Mouse (Mus musculus) hindbrain, embryonic 11.5 days (tissue): ENCODE results near the gene Sycn. TPM values are rescaled to one million over a fixed set of nuclear protein-coding genes. Genes with fewer than 3 reads are reported as not detected.

Experiments used
- ATAC-seq: fragments of 200-750 bp; cut with Nextera tagmentation; 2 replicates; pipeline ENCODE4 v1.8.0; 2017; ENCODE audit warnings: mild to moderate bottlenecking, moderate TSS enrichment, moderate library complexity; ENCODE audit not compliant: low FRiP score
- DNase-seq: peaks from one replicate; pipeline ENCODE4 v3.0.0-alpha.2; 2015; ENCODE audit warnings: low spot score
- H3K27ac ChIP-seq: fragments of 300-500 bp; sonication (generic); 2 replicates; pipeline ENCODE4 v1.5.1; 2014; ENCODE audit warnings: mild to moderate bottlenecking, low read depth, low read length
- H3K27me3 ChIP-seq: fragments of 300-500 bp; sonication (generic); 2 replicates; pipeline ENCODE4 v1.6.1; 2014; ENCODE audit warnings: mild to moderate bottlenecking, low read length, moderate library complexity, mixed read lengths; ENCODE audit not compliant: control insufficient read depth, insufficient read depth
- H3K36me3 ChIP-seq: fragments of 300-500 bp; sonication (generic); 2 replicates; pipeline ENCODE4 v1.6.1; 2014; ENCODE audit warnings: mild to moderate bottlenecking, low read length, moderate library complexity, mixed read lengths; ENCODE audit not compliant: control insufficient read depth, insufficient read depth
- H3K4me1 ChIP-seq: fragments of 300-500 bp; sonication (generic); replicated peaks from 2 replicates; pipeline ENCODE4 v1.6.1; 2014; ENCODE audit warnings: low read length, mixed read lengths; ENCODE audit not compliant: control insufficient read depth, insufficient read depth
- H3K4me2 ChIP-seq: fragments of 300-500 bp; sonication (generic); replicated peaks from 2 replicates; pipeline ENCODE4 v1.6.1; 2014; ENCODE audit warnings: mild to moderate bottlenecking, low read depth, low read length
- H3K4me3 ChIP-seq: fragments of 300-500 bp; sonication (generic); 2 replicates; pipeline ENCODE4 v1.5.1; 2014; ENCODE audit warnings: low read depth, low read length
- H3K9ac ChIP-seq: fragments of 300-500 bp; sonication (generic); 2 replicates; pipeline ENCODE4 v1.6.1; 2014; ENCODE audit warnings: low read depth, low read length
- H3K9me3 ChIP-seq: fragments of 300-500 bp; sonication (generic); 2 replicates; pipeline ENCODE4 v1.6.1; 2016; ENCODE audit warnings: low read length; ENCODE audit not compliant: control insufficient read depth
- WGBS: fragments of 180-500 bp; shearing (Covaris S2); extraction: QIAGEN DNeasy Blood & Tissue Kit; methylation state at CpG from one replicate; pipeline ENCODE4 v1.1.7; 2014; 5-methylcytosine and 5-hydroxymethylcytosine counted together
- polyA plus RNA-seq: library from polyadenylated mRNA; unstranded; fragments of >200 nt; fragmentation: Nextera tagmentation; extraction: Ambion mirVana; gene quantifications from 2 replicates; pipeline ENCODE4 v1.2.1, GENCODE M21; 2014

Gene Sycn
- polyA plus RNA-seq, 1 experiment from 2014 or later, result not detected

DNA sequence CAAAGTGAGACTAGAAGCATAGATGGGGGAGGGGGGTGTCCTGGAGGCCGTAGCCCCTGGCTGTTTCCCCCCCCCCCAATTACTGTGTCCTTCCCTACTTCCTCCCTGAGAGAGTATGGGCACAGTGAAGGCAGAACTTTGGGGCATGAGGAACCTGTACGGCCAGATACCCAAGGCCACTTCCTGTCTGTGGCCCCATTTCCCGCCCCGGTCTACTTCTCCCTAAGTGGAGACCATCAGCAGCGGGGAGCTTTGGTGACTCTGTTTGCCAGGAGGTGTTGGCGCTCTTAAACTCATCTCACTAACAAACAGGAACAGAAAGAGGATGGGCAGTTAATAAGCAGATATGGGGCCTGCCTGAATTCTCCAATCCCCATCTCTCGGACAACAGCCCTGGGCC lies 6.9 kb downstream of the Sycn start:
- no peak overlapping the region for H3K4me2 ChIP-seq
- H3K9me3 ChIP-seq, result no peaks in the 10 kb centered on the region
- peaks cover 17% of the 10 kb centered on the region for H3K27me3 ChIP-seq
- H3K4me3 ChIP-seq, result no peak overlapping the region
- no peak overlapping the region for H3K9ac ChIP-seq
- no peaks in the 10 kb centered on the region for H3K36me3 ChIP-seq
- ATAC-seq (no peak), DNase-seq (no peak)
- H3K27ac ChIP-seq, result no peak overlapping the region
- no peaks in the 10 kb centered on the region for H3K4me1 ChIP-seq
- 71% methylated on average over 7 of the region's 7 CpGs for WGBS

DNA sequence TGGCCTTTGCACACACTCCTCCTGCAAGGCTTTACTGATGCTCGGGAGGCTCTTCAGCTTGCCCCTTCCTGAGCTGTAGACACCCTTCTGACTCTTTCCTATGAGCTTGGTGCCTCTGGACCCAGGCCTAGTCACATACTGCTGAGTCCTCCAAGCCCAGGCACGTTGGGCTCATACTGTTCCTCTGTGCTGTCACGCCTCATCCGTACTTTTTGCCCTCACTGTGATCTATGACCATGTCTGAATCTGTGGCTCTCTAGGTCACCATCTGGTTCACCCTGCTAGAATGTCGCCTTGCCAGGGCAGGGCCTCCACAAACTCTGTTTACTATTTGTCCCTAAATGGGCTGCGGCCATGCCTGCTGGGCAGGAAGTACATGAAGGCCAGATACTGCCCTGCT lies 12.4 kb downstream of the Sycn start:
- WGBS, result 91% methylated on average over 6 of the region's 6 CpGs
- ATAC-seq (no peak), DNase-seq (no peak)
- Histone ChIP-seq H3K4me1 (no peaks in the 10 kb centered on the region), H3K9ac (no peak overlapping the region), H3K36me3 (no peaks in the 10 kb centered on the region), H3K9me3 (no peaks in the 10 kb centered on the region), H3K27ac (no peak overlapping the region), H3K4me2 (no peak overlapping the region), H3K27me3 (no peaks in the 10 kb centered on the region), H3K4me3 (no peak overlapping the region)

DNA sequence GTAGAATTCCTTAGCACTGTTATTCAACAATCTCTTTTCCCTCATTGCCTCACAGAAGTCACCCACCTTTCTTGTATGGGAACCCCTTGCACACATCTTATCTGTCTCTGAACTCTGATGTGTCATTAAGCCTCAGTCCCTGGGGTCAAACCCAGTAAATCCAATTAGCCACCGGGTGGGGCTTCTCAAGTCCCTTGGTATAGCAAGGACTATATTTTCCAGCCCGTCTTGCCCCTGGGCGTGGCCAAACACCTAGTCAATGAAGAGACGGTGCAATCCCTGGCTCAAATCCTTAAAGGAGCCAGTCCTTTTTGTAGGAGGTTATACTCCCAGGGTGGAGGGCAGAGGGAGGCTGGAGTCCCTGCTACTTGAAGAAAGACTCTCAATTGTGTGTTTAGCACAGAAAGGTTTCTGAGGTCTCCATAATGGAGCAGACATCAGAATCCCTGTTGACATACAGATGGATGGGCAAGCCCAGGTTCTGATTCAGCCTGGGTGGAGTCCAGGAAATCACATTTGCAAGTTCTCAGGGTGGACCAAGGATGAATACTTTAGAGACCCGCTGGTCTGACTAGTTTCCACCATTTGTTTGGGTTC lies 15.4 kb downstream of the Sycn start:
- no peaks in the 10 kb centered on the region for H3K9me3 ChIP-seq
- H3K27ac ChIP-seq, result no peak overlapping the region
- no peak for ATAC-seq
- no peak overlapping the region for H3K9ac ChIP-seq
- no peak for DNase-seq
- WGBS, result 25% methylated on average over 5 of the region's 5 CpGs
- no peak overlapping the region for H3K4me3 ChIP-seq
- no peak overlapping the region for H3K4me2 ChIP-seq
- no peaks in the 10 kb centered on the region for H3K4me1 ChIP-seq
- H3K36me3 ChIP-seq, result peaks cover 3% of the 10 kb centered on the region; the same call in 1 of the 2 replicates
- no peaks in the 10 kb centered on the region for H3K27me3 ChIP-seq

DNA sequence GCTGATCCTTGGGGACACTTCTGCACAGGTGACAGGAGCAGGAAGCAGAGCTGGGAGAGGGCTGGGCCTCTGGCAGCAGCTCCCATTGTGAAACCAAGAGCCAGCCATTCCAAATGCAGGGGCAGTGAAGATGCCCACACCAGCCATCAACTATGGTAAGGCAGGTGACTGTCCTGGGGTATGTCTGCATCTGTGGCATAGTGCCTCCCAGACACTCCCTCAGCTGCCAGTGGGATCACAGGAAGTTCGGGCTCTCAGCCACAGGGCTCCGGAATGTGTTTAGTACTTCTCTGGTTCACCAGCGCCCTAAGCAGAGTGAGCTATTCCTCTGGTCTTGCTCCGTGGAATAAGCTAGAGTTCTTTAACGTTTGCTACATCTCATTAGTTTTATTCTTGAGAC lies 16.4 kb downstream of the Sycn start:
- no peak overlapping the region for H3K4me2 ChIP-seq
- H3K36me3 ChIP-seq, result peaks cover 3% of the 10 kb centered on the region; the same call in 1 of the 2 replicates
- 81% methylated on average over 5 of the region's 5 CpGs for WGBS
- no peaks in the 10 kb centered on the region for H3K9me3 ChIP-seq
- H3K27ac ChIP-seq, result no peak overlapping the region
- H3K4me3 ChIP-seq, result no peak overlapping the region
- H3K9ac ChIP-seq, result no peak overlapping the region
- DNase-seq (no peak), ATAC-seq (no peak)
- no peaks in the 10 kb centered on the region for H3K4me1 ChIP-seq
- no peaks in the 10 kb centered on the region for H3K27me3 ChIP-seq

DNA sequence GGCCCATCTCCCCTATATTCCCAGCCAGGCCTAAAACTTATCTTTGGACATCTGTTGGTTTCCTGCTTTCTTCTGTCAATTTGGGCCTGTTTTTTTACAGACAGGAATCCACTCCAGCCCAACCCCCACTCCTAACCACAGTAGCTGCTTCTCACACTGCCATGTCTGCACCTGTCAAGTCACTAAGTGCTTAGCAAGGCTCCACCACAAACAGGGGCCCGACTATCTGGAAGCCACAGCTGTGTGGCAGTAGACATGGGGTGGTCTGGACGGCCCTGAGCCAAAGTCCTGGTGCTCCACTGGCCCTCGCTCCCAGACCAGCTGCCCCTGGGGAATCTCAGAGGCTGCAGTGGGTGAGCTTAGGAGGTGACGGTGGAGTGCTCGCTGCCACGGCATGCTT lies 17.0 kb downstream of the Sycn start:
- Histone ChIP-seq H3K27ac (no peak overlapping the region), H3K9ac (no peak overlapping the region), H3K4me3 (no peak overlapping the region), H3K4me2 (no peak overlapping the region), H3K27me3 (no peaks in the 10 kb centered on the region), H3K9me3 (no peaks in the 10 kb centered on the region), H3K36me3 (peaks cover 3% of the 10 kb centered on the region; the same call in 1 of the 2 replicates), H3K4me1 (no peaks in the 10 kb centered on the region)
- ATAC-seq (no peak), DNase-seq (no peak)
- WGBS, result 73% methylated on average over 6 of the region's 6 CpGs

DNA sequence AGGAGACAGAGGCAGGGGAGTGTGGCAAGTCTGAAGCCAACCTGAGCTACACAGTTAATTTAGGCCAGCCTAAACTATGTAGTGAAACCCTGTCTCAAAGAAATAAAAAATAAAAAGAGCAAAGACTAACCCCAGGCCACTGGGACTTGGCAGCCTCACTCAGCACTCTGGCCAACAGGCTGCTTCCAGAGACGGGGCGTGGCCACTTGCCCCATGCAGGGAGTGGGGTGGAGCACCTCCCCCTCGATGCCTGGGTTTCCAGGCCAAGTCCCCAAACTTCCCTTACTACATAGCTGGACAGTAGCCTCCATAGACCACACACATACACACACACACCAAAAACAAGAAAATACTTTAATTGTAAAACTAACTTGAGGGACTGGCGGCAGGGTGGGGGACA lies 17.8 kb downstream of the Sycn start:
- H3K36me3 ChIP-seq, result peaks cover 3% of the 10 kb centered on the region; the same call in 1 of the 2 replicates
- H3K4me1 ChIP-seq, result no peaks in the 10 kb centered on the region
- H3K27me3 ChIP-seq, result no peaks in the 10 kb centered on the region
- H3K4me2 ChIP-seq, result no peak overlapping the region
- WGBS, result 51% methylated on average over 4 of the region's 4 CpGs
- ATAC-seq (no peak), DNase-seq (no peak)
- no peak overlapping the region for H3K4me3 ChIP-seq
- no peaks in the 10 kb centered on the region for H3K9me3 ChIP-seq
- H3K9ac ChIP-seq, result no peak overlapping the region
- H3K27ac ChIP-seq, result no peak overlapping the region

DNA sequence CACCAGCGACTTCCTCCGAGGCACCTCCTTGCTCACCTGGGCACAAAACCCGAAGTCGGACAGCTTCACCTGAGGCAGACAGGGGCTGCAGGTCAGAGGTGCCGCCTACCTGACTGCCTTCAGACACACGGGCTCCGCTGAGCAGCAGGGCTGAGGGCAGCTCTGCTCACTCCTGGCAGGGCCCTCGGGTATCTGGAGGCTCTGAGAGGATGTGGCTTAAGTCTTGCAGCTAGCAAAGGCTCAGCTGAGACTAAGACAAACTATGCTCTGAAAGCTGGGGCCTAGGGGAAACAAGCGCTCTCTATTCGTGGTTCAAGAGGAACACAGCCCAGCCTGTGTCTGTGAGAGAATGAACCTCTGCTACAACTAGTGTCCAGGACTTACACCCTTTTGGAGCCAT lies 20.2 kb downstream of the Sycn start:
- 96% methylated on average over 10 of the region's 10 CpGs for WGBS

DNA sequence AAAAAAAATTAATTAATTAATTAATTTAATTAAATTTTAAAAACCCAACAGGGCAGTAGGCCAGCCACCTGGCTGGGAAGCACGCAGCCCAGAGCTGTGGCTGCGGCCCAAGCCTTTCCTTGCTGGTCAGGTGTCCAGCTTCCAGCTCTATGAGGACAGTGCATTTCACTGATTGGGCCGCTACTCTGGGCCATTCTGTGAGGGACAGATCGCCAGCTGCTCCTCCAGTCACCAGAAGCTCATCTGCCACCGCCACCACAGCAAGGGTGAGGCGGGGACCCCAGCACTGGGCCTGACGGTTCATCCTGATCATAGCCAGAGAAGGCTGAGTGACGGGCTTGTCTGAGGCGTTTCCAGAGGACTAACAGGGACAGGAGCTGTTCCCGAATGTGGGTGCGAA lies 21.3 kb downstream of the Sycn start:
- Histone ChIP-seq H3K4me2 (no peak overlapping the region), H3K4me3 (no peak overlapping the region), H3K4me1 (no peaks in the 10 kb centered on the region), H3K27me3 (no peaks in the 10 kb centered on the region), H3K9me3 (no peaks in the 10 kb centered on the region), H3K36me3 (peaks cover 3% of the 10 kb centered on the region; the same call in 1 of the 2 replicates), H3K9ac (no peak overlapping the region), H3K27ac (no peak overlapping the region)
- DNase-seq, result no peak
- ATAC-seq, result no peak
- 89% methylated on average over 11 of the region's 11 CpGs for WGBS

More for the DNA sequence above, 20.2 kb downstream of the Sycn start:
- Histone ChIP-seq H3K36me3 (peaks cover 3% of the 10 kb centered on the region; the same call in 1 of the 2 replicates), H3K4me1 (no peaks in the 10 kb centered on the region), H3K4me3 (no peak overlapping the region), H3K9me3 (no peaks in the 10 kb centered on the region), H3K4me2 (no peak overlapping the region), H3K27ac (no peak overlapping the region), H3K27me3 (no peaks in the 10 kb centered on the region), H3K9ac (no peak overlapping the region)
- no peak for ATAC-seq
- no peak for DNase-seq

DNA sequence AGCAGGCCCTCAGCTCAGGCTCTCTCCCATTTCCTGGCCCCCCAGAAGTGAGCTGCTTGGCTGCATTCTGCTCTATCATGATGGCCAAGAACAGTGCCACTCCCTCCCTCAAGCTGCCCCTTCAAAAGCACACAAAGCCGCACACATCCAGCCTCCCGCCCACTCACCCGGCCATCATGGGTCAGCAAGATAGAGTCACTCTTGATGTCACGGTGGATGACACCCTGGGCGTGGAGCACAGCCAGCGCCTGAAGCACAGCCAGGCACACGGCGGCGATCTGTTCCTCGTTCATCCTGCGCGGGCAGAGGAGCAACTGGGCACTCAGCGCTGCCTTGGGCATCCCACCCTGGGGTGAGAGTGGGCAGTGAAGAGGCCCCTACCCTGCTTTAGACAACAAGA lies 21.7 kb downstream of the Sycn start:
- Histone ChIP-seq H3K4me2 (no peak overlapping the region), H3K27me3 (no peaks in the 10 kb centered on the region), H3K27ac (no peak overlapping the region), H3K9ac (no peak overlapping the region), H3K4me3 (no peak overlapping the region), H3K36me3 (peaks cover 3% of the 10 kb centered on the region; the same call in 1 of the 2 replicates), H3K9me3 (no peaks in the 10 kb centered on the region), H3K4me1 (no peaks in the 10 kb centered on the region)
- ATAC-seq (no peak), DNase-seq (no peak)
- 89% methylated on average over 13 of the region's 13 CpGs for WGBS
